Mouse (Mus musculus): ENCODE measurements at regions not wholly inside any gene's neighbourhood (a gene's known extent, or its start where the extent isn't known, plus 50 kb on each side); places are given as distances from the start of the nearest gene placed in this dataset.

- 85% methylated on average over 3 of the region's 3 CpGs for whole genome bisulfite sequencing
- Histone ChIP-seq H3K27ac (replicated peaks; ENCODE audit: low read depth, low read length) (no peak overlapping the region), H3K9me3 (replicated peaks; ENCODE audit: control insufficient read depth, low read length) (no peaks in the 10 kb centered on the region), H3K9ac (replicated peaks; ENCODE audit: low read length) (no peak overlapping the region), H3K36me3 (replicated peaks; ENCODE audit: control insufficient read depth, insufficient read depth, low read depth, low read length) (no peaks in the 10 kb centered on the region), H3K4me3 (ENCODE audit: low read depth, low read length) (no peak overlapping the region), H3K4me2 (ENCODE audit: low read depth, low read length) (no peak overlapping the region), H3K27me3 (ENCODE audit: control insufficient read depth, insufficient read depth, low read length) (no peaks in the 10 kb centered on the region), H3K4me1 (ENCODE audit: control insufficient read depth, insufficient read depth, low read length) (no peaks in the 10 kb centered on the region)
- no peak for DNase-seq (ENCODE audit: low spot score)
- ATAC-seq (replicated peaks; ENCODE audit: insufficient number of reproducible peaks, low FRiP score, low TSS enrichment, low read depth) = no peak
Measured at GRCm38 (mm10) chr3:119895141-119895540, 110.9 kb upstream of the Ptbp2 start.

DNA sequence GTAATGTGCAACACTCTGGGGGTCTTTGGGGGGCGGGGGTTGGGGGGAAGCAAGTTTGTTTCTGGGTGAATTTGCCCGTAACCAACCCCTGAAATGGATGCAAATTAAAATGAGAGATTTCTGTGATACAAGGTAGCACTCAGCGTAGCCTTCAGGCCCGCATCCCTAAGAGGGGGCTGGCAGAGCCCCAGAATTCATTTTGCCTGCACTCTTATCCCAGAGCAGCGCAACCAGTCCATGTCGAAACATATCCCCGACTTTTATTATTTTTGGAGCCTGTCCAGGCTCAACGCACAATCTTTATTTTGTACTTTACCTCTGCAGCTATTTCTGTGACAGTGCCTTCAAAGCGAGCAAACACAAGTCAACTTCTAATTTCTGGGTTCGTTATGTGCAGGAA lies 109.8 kb upstream of the Ptbp2 start:
- DNase-seq (ENCODE audit: low spot score) (no peak), ATAC-seq (replicated peaks; ENCODE audit: insufficient number of reproducible peaks, low FRiP score, low TSS enrichment, low read depth) (no peak)
- Histone ChIP-seq H3K9ac (replicated peaks; ENCODE audit: low read length) (no peak overlapping the region), H3K4me3 (ENCODE audit: low read depth, low read length) (no peak overlapping the region), H3K36me3 (replicated peaks; ENCODE audit: control insufficient read depth, insufficient read depth, low read depth, low read length) (no peaks in the 10 kb centered on the region), H3K9me3 (replicated peaks; ENCODE audit: control insufficient read depth, low read length) (no peaks in the 10 kb centered on the region), H3K4me2 (ENCODE audit: low read depth, low read length) (peak overlapping the region; percentile 38; the same call in 1 of the 2 replicates), H3K27ac (replicated peaks; ENCODE audit: low read depth, low read length) (no peak overlapping the region), H3K4me1 (ENCODE audit: control insufficient read depth, insufficient read depth, low read length) (no peaks in the 10 kb centered on the region), H3K27me3 (ENCODE audit: control insufficient read depth, insufficient read depth, low read length) (no peaks in the 10 kb centered on the region)
- 54% methylated on average over 10 of the region's 10 CpGs for WGBS

DNA sequence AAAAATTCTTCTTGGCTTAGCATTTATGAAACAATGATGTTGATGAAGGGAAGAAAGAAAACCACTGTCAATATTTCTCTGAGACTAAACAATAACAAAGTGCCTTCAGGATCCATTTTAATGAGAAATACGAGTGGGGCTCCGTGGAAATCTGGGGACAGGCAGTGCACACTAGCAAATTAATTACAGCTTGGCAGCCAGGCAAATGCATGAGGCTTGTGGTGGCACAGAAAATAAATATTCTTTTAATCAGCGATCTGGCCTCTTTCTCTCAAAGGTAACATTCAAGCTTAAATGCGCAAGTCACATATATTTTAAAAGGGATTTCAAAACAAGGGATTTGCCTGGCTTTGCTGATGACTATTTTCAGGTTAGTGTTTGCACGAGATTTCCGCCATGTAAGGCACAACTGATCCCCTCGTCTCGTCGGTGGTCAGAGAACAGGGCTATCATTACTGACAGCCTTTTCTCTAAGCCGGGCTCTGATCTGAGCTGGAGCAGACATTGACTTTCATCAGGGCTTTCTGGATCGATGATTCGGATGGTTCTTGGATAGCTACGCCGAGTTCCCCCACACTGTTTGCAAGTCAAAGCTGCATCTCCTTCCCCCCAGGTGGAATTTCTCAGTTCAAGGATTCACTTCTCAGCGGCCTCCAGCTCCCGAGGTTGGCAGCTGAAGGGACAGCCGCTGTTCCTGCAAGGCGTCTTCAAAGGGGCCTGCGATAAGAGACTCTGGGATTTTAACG lies 109.1 kb upstream of the Ptbp2 start:
- Histone ChIP-seq H3K36me3 (replicated peaks; ENCODE audit: control insufficient read depth, insufficient read depth, low read depth, low read length) (no peaks in the 10 kb centered on the region), H3K9me3 (replicated peaks; ENCODE audit: control insufficient read depth, low read length) (no peaks in the 10 kb centered on the region), H3K27me3 (ENCODE audit: control insufficient read depth, insufficient read depth, low read length) (no peaks in the 10 kb centered on the region), H3K27ac (replicated peaks; ENCODE audit: low read depth, low read length) (no peak overlapping the region), H3K4me2 (ENCODE audit: low read depth, low read length) (peak overlapping the region; percentile 38), H3K4me1 (ENCODE audit: control insufficient read depth, insufficient read depth, low read length) (no peaks in the 10 kb centered on the region), H3K4me3 (ENCODE audit: low read depth, low read length) (peak overlapping the region; percentile 17; the same call in 1 of the 2 replicates), H3K9ac (replicated peaks; ENCODE audit: low read length) (peak overlapping the region; percentile 46)
- 11% methylated on average over 20 of the region's 20 CpGs for WGBS
- DNase-seq (ENCODE audit: low spot score) (peak; percentile 27), ATAC-seq (replicated peaks; ENCODE audit: insufficient number of reproducible peaks, low FRiP score, low TSS enrichment, low read depth) (no peak)

DNA sequence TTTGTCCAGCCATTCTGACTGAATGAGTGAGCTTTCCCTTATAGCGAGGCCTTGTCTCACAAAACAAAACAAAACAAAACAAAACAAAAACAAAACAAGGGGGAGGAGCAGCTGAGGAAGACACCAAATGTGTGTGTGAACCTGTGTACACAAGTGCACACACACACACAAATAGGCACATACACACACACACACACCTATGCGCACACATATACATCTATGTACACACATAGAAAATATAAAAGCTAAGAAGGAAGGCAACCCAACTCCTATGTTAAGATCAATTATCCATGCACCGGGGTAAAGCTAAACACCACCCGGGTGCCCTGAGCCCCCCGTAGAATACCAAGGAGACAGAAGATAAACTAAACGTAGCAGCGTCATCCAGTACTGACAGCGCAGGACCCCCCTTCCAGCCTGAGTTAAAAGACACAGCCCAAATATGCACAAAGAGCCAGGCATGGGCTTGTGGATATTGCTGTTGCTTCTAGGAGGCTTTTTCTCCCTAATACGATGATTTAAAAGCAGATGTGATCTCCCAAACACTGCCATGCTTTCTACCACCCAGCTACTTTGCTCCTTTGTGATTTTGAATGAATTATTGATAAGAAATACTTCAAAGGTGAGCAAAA lies 108.4 kb upstream of the Ptbp2 start:
- Histone ChIP-seq H3K27ac (replicated peaks; ENCODE audit: low read depth, low read length) (no peak overlapping the region), H3K4me3 (ENCODE audit: low read depth, low read length) (no peak overlapping the region), H3K4me2 (ENCODE audit: low read depth, low read length) (no peak overlapping the region), H3K9ac (replicated peaks; ENCODE audit: low read length) (no peak overlapping the region), H3K9me3 (replicated peaks; ENCODE audit: control insufficient read depth, low read length) (no peaks in the 10 kb centered on the region), H3K36me3 (replicated peaks; ENCODE audit: control insufficient read depth, insufficient read depth, low read depth, low read length) (no peaks in the 10 kb centered on the region), H3K27me3 (ENCODE audit: control insufficient read depth, insufficient read depth, low read length) (no peaks in the 10 kb centered on the region), H3K4me1 (ENCODE audit: control insufficient read depth, insufficient read depth, low read length) (no peaks in the 10 kb centered on the region)
- ATAC-seq (replicated peaks; ENCODE audit: insufficient number of reproducible peaks, low FRiP score, low TSS enrichment, low read depth) = no peak
- DNase-seq (ENCODE audit: low spot score) = no peak
- WGBS = 67% methylated on average over 9 of the region's 9 CpGs

- no peak overlapping the region for H3K4me3 ChIP-seq (ENCODE audit: low read depth, low read length)
- H3K27me3 ChIP-seq (ENCODE audit: control insufficient read depth, insufficient read depth, low read length) = no peaks in the 10 kb centered on the region
- WGBS = 70% methylated on average over 4 of the region's 4 CpGs
- no peaks in the 10 kb centered on the region for H3K4me1 ChIP-seq (ENCODE audit: control insufficient read depth, insufficient read depth, low read length)
- no peak overlapping the region for H3K9ac ChIP-seq (replicated peaks; ENCODE audit: low read length)
- DNase-seq (ENCODE audit: low spot score) = no peak
- no peak for ATAC-seq (replicated peaks; ENCODE audit: insufficient number of reproducible peaks, low FRiP score, low TSS enrichment, low read depth)
- H3K36me3 ChIP-seq (replicated peaks; ENCODE audit: control insufficient read depth, insufficient read depth, low read depth, low read length) = no peaks in the 10 kb centered on the region
- no peak overlapping the region for H3K4me2 ChIP-seq (ENCODE audit: low read depth, low read length)
- no peaks in the 10 kb centered on the region for H3K9me3 ChIP-seq (replicated peaks; ENCODE audit: control insufficient read depth, low read length)
- no peak overlapping the region for H3K27ac ChIP-seq (replicated peaks; ENCODE audit: low read depth, low read length)
Measured at GRCm38 (mm10) chr3:119890911-119891310, 106.6 kb upstream of the Ptbp2 start.

DNA sequence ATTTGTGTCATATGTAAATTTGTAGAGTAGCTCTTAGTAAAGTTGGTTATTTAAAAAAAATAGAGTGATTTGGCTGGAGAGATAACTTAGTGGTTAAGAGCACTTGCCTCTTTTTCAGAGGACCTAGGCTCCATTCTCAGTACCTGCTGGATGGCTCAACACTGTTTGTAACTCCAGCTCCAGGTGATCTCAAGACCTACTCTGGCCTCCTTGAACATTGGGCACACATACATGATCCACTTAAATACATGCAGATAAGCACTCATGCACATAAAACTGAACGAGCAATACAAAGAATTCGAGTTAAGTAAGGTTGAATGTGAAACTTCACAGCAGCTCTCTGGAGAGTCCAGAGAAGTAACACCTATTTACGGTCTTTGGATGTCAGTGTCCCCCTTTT lies 104.2 kb upstream of the Ptbp2 start:
- WGBS = 90% methylated on average over 3 of the region's 3 CpGs
- no peak overlapping the region for H3K4me3 ChIP-seq (ENCODE audit: low read depth, low read length)
- no peaks in the 10 kb centered on the region for H3K9me3 ChIP-seq (replicated peaks; ENCODE audit: control insufficient read depth, low read length)
- no peaks in the 10 kb centered on the region for H3K36me3 ChIP-seq (replicated peaks; ENCODE audit: control insufficient read depth, insufficient read depth, low read depth, low read length)
- no peaks in the 10 kb centered on the region for H3K4me1 ChIP-seq (ENCODE audit: control insufficient read depth, insufficient read depth, low read length)
- H3K4me2 ChIP-seq (ENCODE audit: low read depth, low read length) = no peak overlapping the region
- H3K27ac ChIP-seq (replicated peaks; ENCODE audit: low read depth, low read length) = no peak overlapping the region
- ATAC-seq (replicated peaks; ENCODE audit: insufficient number of reproducible peaks, low FRiP score, low TSS enrichment, low read depth) (no peak), DNase-seq (ENCODE audit: low spot score) (no peak)
- no peaks in the 10 kb centered on the region for H3K27me3 ChIP-seq (ENCODE audit: control insufficient read depth, insufficient read depth, low read length)
- H3K9ac ChIP-seq (replicated peaks; ENCODE audit: low read length) = no peak overlapping the region

DNA sequence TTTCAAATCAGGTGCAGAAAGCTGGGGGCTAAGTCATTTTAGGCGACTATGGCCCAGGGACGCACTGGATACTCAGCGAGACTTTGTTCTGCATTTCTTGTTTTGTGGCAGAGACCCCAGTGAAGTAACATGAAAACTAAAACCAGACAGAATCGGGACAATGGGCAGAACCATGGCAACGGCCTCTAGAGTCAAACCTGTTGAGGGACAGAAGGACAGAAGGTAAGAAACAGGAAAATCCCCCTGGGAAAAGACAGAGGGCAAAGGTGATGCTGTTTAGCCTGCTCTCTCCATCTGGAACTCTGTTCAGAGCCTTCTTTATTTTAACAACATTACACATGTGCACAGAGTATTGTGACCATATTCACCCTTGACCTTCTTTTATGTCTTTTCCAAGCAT lies 92.1 kb upstream of the Ptbp2 start:
- Histone ChIP-seq H3K4me3 (ENCODE audit: low read depth, low read length) (no peak overlapping the region), H3K27me3 (ENCODE audit: control insufficient read depth, insufficient read depth, low read length) (no peaks in the 10 kb centered on the region), H3K36me3 (replicated peaks; ENCODE audit: control insufficient read depth, insufficient read depth, low read depth, low read length) (no peaks in the 10 kb centered on the region), H3K4me1 (ENCODE audit: control insufficient read depth, insufficient read depth, low read length) (no peaks in the 10 kb centered on the region), H3K9ac (replicated peaks; ENCODE audit: low read length) (no peak overlapping the region), H3K27ac (replicated peaks; ENCODE audit: low read depth, low read length) (no peak overlapping the region), H3K4me2 (ENCODE audit: low read depth, low read length) (no peak overlapping the region), H3K9me3 (replicated peaks; ENCODE audit: control insufficient read depth, low read length) (no peaks in the 10 kb centered on the region)
- ATAC-seq (replicated peaks; ENCODE audit: insufficient number of reproducible peaks, low FRiP score, low TSS enrichment, low read depth) (no peak), DNase-seq (ENCODE audit: low spot score) (no peak)
- 52% methylated on average over 5 of the region's 5 CpGs for WGBS

DNA sequence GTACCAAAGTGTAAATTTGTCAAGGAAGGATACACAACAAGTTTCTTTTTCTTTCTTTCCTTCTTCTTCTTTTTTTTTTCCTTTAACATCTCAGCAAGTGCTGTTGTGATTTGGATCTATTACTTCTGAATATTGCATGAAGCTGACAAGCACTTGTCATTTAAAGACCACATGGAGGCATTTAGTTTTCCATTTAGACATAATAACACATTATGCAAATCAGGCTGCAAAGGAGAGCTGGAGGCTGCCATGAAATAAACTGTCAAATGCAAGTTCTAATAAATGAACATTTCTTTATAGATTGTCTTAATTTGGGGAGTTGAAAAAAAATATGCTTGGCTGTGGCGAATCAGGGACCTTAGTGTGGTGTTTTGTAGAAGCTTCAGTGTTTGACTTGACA lies 90.8 kb upstream of the Ptbp2 start:
- H3K4me3 ChIP-seq (ENCODE audit: low read depth, low read length) = no peak overlapping the region
- no peak overlapping the region for H3K9ac ChIP-seq (replicated peaks; ENCODE audit: low read length)
- no peak for ATAC-seq (replicated peaks; ENCODE audit: insufficient number of reproducible peaks, low FRiP score, low TSS enrichment, low read depth)

More for the DNA sequence above, 90.8 kb upstream of the Ptbp2 start:
- Histone ChIP-seq H3K36me3 (replicated peaks; ENCODE audit: control insufficient read depth, insufficient read depth, low read depth, low read length) (no peaks in the 10 kb centered on the region), H3K4me2 (ENCODE audit: low read depth, low read length) (no peak overlapping the region), H3K27ac (replicated peaks; ENCODE audit: low read depth, low read length) (no peak overlapping the region), H3K9me3 (replicated peaks; ENCODE audit: control insufficient read depth, low read length) (no peaks in the 10 kb centered on the region), H3K27me3 (ENCODE audit: control insufficient read depth, insufficient read depth, low read length) (no peaks in the 10 kb centered on the region), H3K4me1 (ENCODE audit: control insufficient read depth, insufficient read depth, low read length) (no peaks in the 10 kb centered on the region)
- 88% methylated on average over 1 of the region's 1 CpGs for WGBS
- no peak for DNase-seq (ENCODE audit: low spot score)

Measured in embryonic facial prominence, embryonic 11.5 days (tissue).